Mouse (Mus musculus) liver, postnatal 0 days (tissue): ENCODE data around the gene E2f2. TPM values are rescaled to one million over a fixed set of nuclear protein-coding genes. Genes with fewer than 3 reads are reported as not detected.

ENCODE experiments used
- ATAC-seq: fragments of 200-750 bp; cut with Nextera tagmentation; 2 replicates; pipeline ENCODE4 v1.8.0; 2017; ENCODE audit warnings: mild to moderate bottlenecking, moderate library complexity
- DNase-seq: peaks from one replicate; pipeline ENCODE4 v3.0.0-alpha.2; 2016
- H3K27ac ChIP-seq: fragments of 300-500 bp; sonication (generic); 2 replicates; pipeline ENCODE4 v1.5.1; 2014; ENCODE audit warnings: antibody characterized with exemption, moderate library complexity, mild to moderate bottlenecking, low read depth
- H3K27me3 ChIP-seq: fragments of 300-500 bp; sonication (generic); 2 replicates; pipeline ENCODE4 v1.6.1; 2014; ENCODE audit warnings: low read length, control low read depth, mixed read lengths; ENCODE audit not compliant: insufficient read depth
- H3K36me3 ChIP-seq: fragments of 300-500 bp; sonication (generic); replicated peaks from 2 replicates; pipeline ENCODE4 v1.6.1; 2014; ENCODE audit warnings: mild to moderate bottlenecking, control low read depth, low read length, moderate library complexity, mixed read lengths; ENCODE audit not compliant: insufficient read depth
- H3K4me1 ChIP-seq: fragments of 300-500 bp; sonication (generic); 2 replicates; pipeline ENCODE4 v1.6.1; 2014; ENCODE audit warnings: antibody characterized with exemption, mild to moderate bottlenecking, control low read depth; ENCODE audit not compliant: insufficient read depth
- H3K4me2 ChIP-seq: fragments of 300-500 bp; sonication (generic); 2 replicates; pipeline ENCODE4 v1.6.1; 2014; ENCODE audit warnings: low read depth, mild to moderate bottlenecking, low read length, moderate library complexity, mixed read lengths
- H3K4me3 ChIP-seq: fragments of 300-500 bp; sonication (generic); 2 replicates; pipeline ENCODE4 v1.5.1; 2014; ENCODE audit warnings: low read depth, low read length
- H3K9ac ChIP-seq: fragments of 300-500 bp; sonication (generic); replicated peaks from 2 replicates; pipeline ENCODE4 v1.6.1; 2014; ENCODE audit warnings: mild to moderate bottlenecking, moderate library complexity
- H3K9me3 ChIP-seq: fragments of 300-500 bp; sonication (generic); 2 replicates; pipeline ENCODE4 v1.6.1; 2016; ENCODE audit warnings: mild to moderate bottlenecking, control low read depth, low read length, mixed read lengths
- CTCF ChIP-seq: sonication (generic); IDR thresholded peaks from 2 replicates; pipeline ENCODE4 v1.5.1; 2016; ENCODE audit warnings: antibody characterized with exemption, low read depth
- EP300 ChIP-seq: IDR thresholded peaks from 2 replicates; pipeline ENCODE4 v1.6.1; 2016; ENCODE audit warnings: antibody characterized with exemption, low read depth, mild to moderate bottlenecking
- WGBS: fragments of 180-500 bp; shearing (Covaris S2); extraction: QIAGEN DNeasy Blood & Tissue Kit; methylation state at CpG from one replicate; pipeline ENCODE4 v1.1.7; 2014; ENCODE audit not compliant: insufficient replicate concordance; 5-methylcytosine and 5-hydroxymethylcytosine counted together
- polyA plus RNA-seq: library from polyadenylated mRNA; unstranded; fragments of >200 nt; fragmentation: Nextera tagmentation; extraction: Ambion mirVana; gene quantifications from 2 replicates; pipeline ENCODE4 v1.2.1, GENCODE M21; 2015

Gene E2f2
- polyA plus RNA-seq, 1 experiment from 2014 or later: 48.6 TPM

- DNase-seq (no peak), ATAC-seq (no peak)
- H3K4me3 ChIP-seq: peak overlapping the region; percentile 33
- H3K4me1 ChIP-seq: peaks cover 78% of the 10 kb centered on the region
- peak overlapping the region; percentile 96 for H3K9ac ChIP-seq
- H3K4me2 ChIP-seq: peak overlapping the region; percentile 90
- H3K27me3 ChIP-seq: no peaks in the 10 kb centered on the region
- no peaks in the 10 kb centered on the region for H3K9me3 ChIP-seq
- peaks cover 20% of the 10 kb centered on the region for H3K36me3 ChIP-seq
- TF ChIP-seq EP300: no peak
- TF ChIP-seq CTCF: no peak
- peak overlapping the region; percentile 98 for H3K27ac ChIP-seq
- 68% methylated on average over 10 of the region's 10 CpGs for WGBS
Measured at GRCm38 (mm10) chr4:136176022-136176552, 3.9 kb downstream of the E2f2 start.

- H3K9me3 ChIP-seq: no peaks in the 10 kb centered on the region
- TF ChIP-seq EP300: no peak
- TF ChIP-seq CTCF: no peak
- peak overlapping the region; percentile 33; the same call in 1 of the 2 replicates for H3K4me3 ChIP-seq
- H3K4me2 ChIP-seq: peak overlapping the region; percentile 90
- peaks cover 30% of the 10 kb centered on the region for H3K36me3 ChIP-seq
- H3K27ac ChIP-seq: peak overlapping the region; percentile 98
- no peaks in the 10 kb centered on the region for H3K27me3 ChIP-seq
- peak overlapping the region; percentile 96 for H3K9ac ChIP-seq
- peak; percentile 71 for DNase-seq
- peaks cover 76% of the 10 kb centered on the region for H3K4me1 ChIP-seq
- ATAC-seq: no peak
- WGBS: 31% methylated on average over 8 of the region's 8 CpGs
Measured at GRCm38 (mm10) chr4:136177244-136177611, 5.0 kb downstream of the E2f2 start.

- peak overlapping the region; percentile 98 for H3K27ac ChIP-seq
- DNase-seq (peak; percentile 95), ATAC-seq (peak; percentile 80)
- H3K36me3 ChIP-seq: peaks cover 35% of the 10 kb centered on the region
- H3K9ac ChIP-seq: peak overlapping the region; percentile 96
- TF ChIP-seq EP300 (peak; percentile 96), CTCF (no peak)
- H3K27me3 ChIP-seq: no peaks in the 10 kb centered on the region
- H3K4me3 ChIP-seq: peak overlapping the region; percentile 33
- WGBS: 13% methylated on average over 11 of the region's 11 CpGs
- H3K4me2 ChIP-seq: peak overlapping the region; percentile 90
- peaks cover 74% of the 10 kb centered on the region for H3K4me1 ChIP-seq
- H3K9me3 ChIP-seq: no peaks in the 10 kb centered on the region
Measured at GRCm38 (mm10) chr4:136177612-136178474, 5.6 kb downstream of the E2f2 start.

DNA sequence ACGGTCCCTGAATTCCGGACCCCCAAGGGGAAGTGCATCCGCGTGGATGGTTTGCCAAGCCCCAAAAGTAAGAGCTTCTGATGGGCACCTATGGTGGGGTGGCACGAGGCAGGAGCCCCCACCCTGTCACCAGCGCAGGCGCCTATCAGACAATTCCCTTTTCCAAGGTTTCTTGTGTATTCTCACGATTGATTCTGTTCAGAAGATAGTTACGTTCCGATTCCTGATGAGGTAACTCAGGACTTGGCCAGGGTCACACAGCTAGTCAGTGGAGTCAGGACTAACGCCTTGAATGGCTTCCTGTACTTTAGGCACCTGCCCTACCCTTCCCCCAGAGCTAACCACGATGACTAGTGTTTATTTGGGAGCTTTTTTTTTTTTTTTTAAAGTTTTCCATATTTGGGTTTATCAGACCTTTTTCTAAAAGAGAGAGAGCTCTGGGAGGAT is 6.3 kb downstream of the E2f2 start:
- Histone ChIP-seq H3K36me3 (peaks cover 41% of the 10 kb centered on the region), H3K27ac (peak overlapping the region; percentile 98), H3K9me3 (no peaks in the 10 kb centered on the region), H3K27me3 (no peaks in the 10 kb centered on the region), H3K9ac (peak overlapping the region; percentile 96), H3K4me3 (peak overlapping the region; percentile 33), H3K4me1 (peaks cover 71% of the 10 kb centered on the region), H3K4me2 (peak overlapping the region; percentile 90)
- ATAC-seq (no peak), DNase-seq (no peak)
- no peak for TF ChIP-seq EP300
- no peak for TF ChIP-seq CTCF
- 37% methylated on average over 12 of the region's 12 CpGs for WGBS

DNA sequence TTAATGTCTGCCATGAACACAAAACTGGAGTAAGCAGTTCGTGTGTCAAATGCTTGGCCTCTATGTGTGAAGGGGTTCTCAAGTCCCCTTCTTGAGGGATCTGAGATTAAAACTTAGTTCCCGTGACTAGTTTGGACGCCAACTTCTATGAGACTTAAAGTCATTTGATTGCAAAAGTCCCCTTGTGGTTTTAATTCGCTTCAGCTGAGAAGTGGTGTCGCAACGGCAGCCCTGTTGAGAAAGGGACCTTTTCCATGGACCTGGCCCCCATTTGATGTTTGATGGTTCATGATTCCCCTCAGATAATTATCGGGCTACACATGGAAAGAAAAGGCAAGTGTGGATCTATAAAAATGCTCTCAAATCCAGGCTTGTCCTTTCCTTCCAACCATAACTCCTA is 7.3 kb downstream of the E2f2 start:
- peak overlapping the region; percentile 90 for H3K4me2 ChIP-seq
- no peak for ATAC-seq
- DNase-seq: no peak
- 58% methylated on average over 7 of the region's 7 CpGs for WGBS
- no peaks in the 10 kb centered on the region for H3K9me3 ChIP-seq
- peaks cover 63% of the 10 kb centered on the region for H3K4me1 ChIP-seq
- H3K4me3 ChIP-seq: peak overlapping the region; percentile 33; the same call in 1 of the 2 replicates
- H3K36me3 ChIP-seq: peaks cover 45% of the 10 kb centered on the region
- H3K27me3 ChIP-seq: no peaks in the 10 kb centered on the region
- peak overlapping the region; percentile 98 for H3K27ac ChIP-seq
- peak overlapping the region; percentile 96 for H3K9ac ChIP-seq
- TF ChIP-seq CTCF (no peak), EP300 (no peak; the same call in 1 of the 2 replicates)

- 10% methylated on average over 15 of the region's 15 CpGs for WGBS
- Histone ChIP-seq H3K4me2 (peak overlapping the region; percentile 90), H3K27ac (peak overlapping the region; percentile 98), H3K36me3 (peaks cover 48% of the 10 kb centered on the region), H3K9me3 (no peaks in the 10 kb centered on the region), H3K27me3 (no peaks in the 10 kb centered on the region), H3K4me3 (peak overlapping the region; percentile 33), H3K9ac (peak overlapping the region; percentile 96), H3K4me1 (peaks cover 60% of the 10 kb centered on the region)
- ATAC-seq (peak; percentile 35), DNase-seq (peak; percentile 94)
- TF ChIP-seq EP300 (no peak), CTCF (peak; percentile 95)
Measured at GRCm38 (mm10) chr4:136179998-136180397, 7.8 kb downstream of the E2f2 start.
